Mouse (Mus musculus): ENCODE data around the gene Pdgfd.

- TF ChIP-seq CTCF (IDR thresholded peaks at IDR 0.05; ENCODE audit: low read depth) (no peak), EP300 (IDR thresholded peaks at IDR 0.05; ENCODE audit: low read depth) (no peak)
Measured at GRCm38 (mm10) chr9:6342854-6343253, 174.5 kb downstream of the Pdgfd start.
